Mouse (Mus musculus) midbrain, embryonic 13.5 days (tissue): ENCODE data around the gene Gm17655. TPM values are rescaled to one million over a fixed set of nuclear protein-coding genes. Genes with fewer than 3 reads are reported as not detected.
"Not testable (repeated sequence)": the region's sequence is repeated elsewhere in the genome, so short reads cannot be mapped to it uniquely, and the experiment has no call there.

Experiments
- ATAC-seq: fragments of 200-750 bp; cut with Nextera tagmentation; 2 replicates; pipeline ENCODE4 v1.8.0; 2017; ENCODE audit warnings: mild to moderate bottlenecking, moderate TSS enrichment, moderate library complexity
- H3K27ac ChIP-seq: fragments of 300-500 bp; sonication (generic); 2 replicates; pipeline ENCODE4 v1.5.1; 2015; ENCODE audit warnings: inconsistent platforms, mild to moderate bottlenecking, moderate library complexity
- H3K27me3 ChIP-seq: fragments of 300-500 bp; sonication (generic); 2 replicates; pipeline ENCODE4 v1.6.1; 2015; ENCODE audit warnings: mild to moderate bottlenecking, inconsistent platforms
- H3K36me3 ChIP-seq: fragments of 300-500 bp; sonication (generic); 2 replicates; pipeline ENCODE4 v1.6.1; 2015; ENCODE audit warnings: mild to moderate bottlenecking, inconsistent platforms
- H3K4me1 ChIP-seq: fragments of 300-500 bp; sonication (generic); replicated peaks from 2 replicates; pipeline ENCODE4 v1.6.1; 2015; ENCODE audit warnings: inconsistent platforms
- H3K4me2 ChIP-seq: fragments of 300-500 bp; sonication (generic); replicated peaks from 2 replicates; pipeline ENCODE4 v1.6.1; 2015; ENCODE audit warnings: moderate library complexity, mild to moderate bottlenecking, inconsistent platforms
- H3K4me3 ChIP-seq: fragments of 300-500 bp; sonication (generic); replicated peaks from 2 replicates; pipeline ENCODE4 v1.5.1; 2015; ENCODE audit warnings: mild to moderate bottlenecking, inconsistent platforms
- H3K9ac ChIP-seq: fragments of 300-500 bp; sonication (generic); replicated peaks from 2 replicates; pipeline ENCODE4 v1.6.1; 2015; ENCODE audit warnings: mild to moderate bottlenecking, inconsistent platforms
- H3K9me3 ChIP-seq: fragments of 300-500 bp; sonication (generic); 2 replicates; pipeline ENCODE4 v1.6.1; 2016; ENCODE audit warnings: mild to moderate bottlenecking, inconsistent platforms
- WGBS: fragments of 180-500 bp; shearing (Covaris S2); methylation state at CpG from one replicate; pipeline ENCODE4 v1.1.7; 2015; 5-methylcytosine and 5-hydroxymethylcytosine counted together
- polyA plus RNA-seq: library from polyadenylated mRNA; unstranded; fragments of >200 nt; fragmentation: Nextera tagmentation; extraction: Ambion mirVana; gene quantifications from 2 replicates; pipeline ENCODE4 v1.2.1, GENCODE M21; 2015

The Gm17655 gene
- polyA plus RNA-seq, 1 experiment from 2014 or later, result 7.9 TPM

DNA sequence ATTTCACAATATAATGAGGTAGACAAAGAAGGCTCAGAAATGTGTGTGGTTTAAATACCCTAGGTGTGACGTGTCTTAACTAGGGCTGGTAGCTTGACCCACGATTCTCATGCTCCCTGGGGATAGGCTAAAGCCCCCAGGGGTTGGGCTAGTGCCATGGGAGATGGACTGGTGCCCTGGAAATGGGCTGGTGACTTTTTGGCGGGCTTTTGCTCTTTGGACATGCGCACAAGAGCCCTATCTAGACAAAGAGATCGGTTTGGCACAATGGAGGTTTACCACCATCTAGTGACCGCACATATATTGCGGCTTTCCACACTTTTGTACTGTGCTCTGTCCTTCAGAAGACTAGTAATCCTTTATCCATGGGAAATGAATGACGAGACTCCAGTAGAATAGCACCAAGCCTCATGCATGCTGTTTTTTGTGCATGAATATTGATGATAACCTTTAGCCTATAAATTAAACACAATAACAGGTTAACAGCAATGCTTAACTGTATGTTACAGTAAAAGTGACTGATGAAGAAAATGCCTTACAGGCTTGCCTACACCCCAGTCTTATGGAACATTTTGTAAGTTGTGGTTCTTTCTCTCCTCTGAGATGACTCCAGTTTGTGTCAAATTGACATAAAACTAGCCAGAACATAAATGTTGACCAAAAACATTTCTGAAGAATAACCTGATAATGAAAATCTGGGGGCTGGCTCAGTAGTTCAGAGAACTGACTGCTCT, 48.5 kb downstream of the Gm17655 start:
- 29% methylated on average over 8 of the region's 8 CpGs for WGBS
- H3K27ac ChIP-seq, result peak overlapping the region; percentile 80
- peak overlapping the region; percentile 56 for H3K4me2 ChIP-seq
- peak; percentile 94 for ATAC-seq
- H3K9me3 ChIP-seq, H3K4me1 ChIP-seq, H3K36me3 ChIP-seq, H3K27me3 ChIP-seq: not testable (repeated sequence)
- H3K4me3 ChIP-seq, result peak overlapping the region; percentile 34
- H3K9ac ChIP-seq, result peak overlapping the region; percentile 61

DNA sequence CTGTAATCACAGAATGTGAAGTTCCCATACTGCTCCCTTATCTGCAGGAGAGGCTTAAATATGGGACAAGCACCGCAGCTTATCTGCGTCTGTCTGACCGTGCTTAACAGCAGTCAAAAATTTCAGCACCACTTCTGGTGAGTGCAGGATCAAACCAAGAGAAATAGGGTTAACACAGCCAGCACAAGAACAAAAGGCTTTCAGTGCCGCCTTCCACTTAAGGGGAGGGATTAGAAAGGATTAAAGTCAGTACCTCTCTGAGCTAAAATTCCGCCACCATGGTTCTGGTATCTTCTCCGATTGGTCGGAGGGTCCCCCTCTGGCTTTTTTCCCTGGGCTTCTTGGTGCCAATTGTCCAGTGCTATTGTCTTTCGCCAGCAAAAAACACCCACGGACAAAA, 49.0 kb downstream of the Gm17655 start:
- Histone ChIP-seq H3K4me1 (no peaks in the 10 kb centered on the region), H3K9ac (peak overlapping the region; percentile 61), H3K27ac (peak overlapping the region; percentile 80), H3K4me2 (peak overlapping the region; percentile 56), H3K4me3 (peak overlapping the region; percentile 34), H3K9me3 (no peaks in the 10 kb centered on the region), H3K27me3 (no peaks in the 10 kb centered on the region), H3K36me3 (no peaks in the 10 kb centered on the region)
- peak; percentile 89 for ATAC-seq
- 25% methylated on average over 9 of the region's 9 CpGs for WGBS

DNA sequence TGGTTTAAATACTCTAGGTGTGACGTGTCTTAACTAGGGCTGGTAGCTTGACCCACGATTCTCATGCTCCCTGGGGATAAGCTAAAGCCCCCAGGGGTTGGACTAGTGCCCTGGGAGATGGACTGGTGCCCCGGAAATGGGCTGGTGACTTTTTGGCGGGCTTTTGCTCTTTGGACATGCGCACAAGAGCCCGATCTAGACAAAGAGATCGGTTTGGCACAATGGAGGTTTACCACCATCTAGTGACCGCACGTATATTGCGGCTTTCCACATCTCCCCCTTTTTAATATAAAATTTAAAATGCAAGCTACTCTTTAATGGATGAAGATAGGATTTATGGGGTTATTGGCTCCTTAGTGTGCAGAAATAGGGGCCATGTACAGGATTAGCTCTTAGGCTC, 56.5 kb downstream of the Gm17655 start:
- H3K27me3 ChIP-seq, H3K4me3 ChIP-seq, H3K36me3 ChIP-seq, H3K27ac ChIP-seq, ATAC-seq, H3K4me2 ChIP-seq, H3K9ac ChIP-seq, H3K4me1 ChIP-seq: not testable (repeated sequence)
- WGBS, result 86% methylated on average over 10 of the region's 10 CpGs
- peaks cover 13% of the 10 kb centered on the region for H3K9me3 ChIP-seq

Other genes starting within 250 kb of the Gm17655 start
- 0.31 and 0.61 TPM in 2 replicates for gene Gm15446, start 149.1 kb downstream of the Gm17655 start, polyA plus RNA-seq
- gene Zfp932, start 76.0 kb downstream of the Gm17655 start, polyA plus RNA-seq, result 23.8 and 24.7 TPM in 2 replicates
- 0.61 and 0.93 TPM in 2 replicates for gene Gm35315, start 21.9 kb upstream of the Gm17655 start, polyA plus RNA-seq
- gene Plcxd1, start 27.5 kb upstream of the Gm17655 start, polyA plus RNA-seq, result 2.1 and 2.5 TPM in 2 replicates
- gene Gtpbp6, start 35.7 kb upstream of the Gm17655 start, polyA plus RNA-seq, result 52.6 and 53.3 TPM in 2 replicates
- gene Zfp605, start 37.6 kb upstream of the Gm17655 start, polyA plus RNA-seq, result 16.0 and 16.9 TPM in 2 replicates
- gene Chfr, start 63.3 kb upstream of the Gm17655 start, polyA plus RNA-seq, result 106 and 111 TPM in 2 replicates
- 22.5 and 22.7 TPM in 2 replicates for gene Golga3, start 104.2 kb upstream of the Gm17655 start, polyA plus RNA-seq
- 23.8 and 31.5 TPM in 2 replicates for gene Ankle2, start 158.5 kb upstream of the Gm17655 start, polyA plus RNA-seq
- gene Pgam5, start 197.4 kb upstream of the Gm17655 start, polyA plus RNA-seq, result 87.1 and 91.5 TPM in 2 replicates
- 9.2 and 10.2 TPM in 2 replicates for gene Pxmp2, start 213.7 kb upstream of the Gm17655 start, polyA plus RNA-seq
- gene Pole, start 213.8 kb upstream of the Gm17655 start, polyA plus RNA-seq, result 12.6 and 14.0 TPM in 2 replicates